Comparison of ENCODE assay signal across 12 mouse cellular contexts in the genomic region with DNA sequence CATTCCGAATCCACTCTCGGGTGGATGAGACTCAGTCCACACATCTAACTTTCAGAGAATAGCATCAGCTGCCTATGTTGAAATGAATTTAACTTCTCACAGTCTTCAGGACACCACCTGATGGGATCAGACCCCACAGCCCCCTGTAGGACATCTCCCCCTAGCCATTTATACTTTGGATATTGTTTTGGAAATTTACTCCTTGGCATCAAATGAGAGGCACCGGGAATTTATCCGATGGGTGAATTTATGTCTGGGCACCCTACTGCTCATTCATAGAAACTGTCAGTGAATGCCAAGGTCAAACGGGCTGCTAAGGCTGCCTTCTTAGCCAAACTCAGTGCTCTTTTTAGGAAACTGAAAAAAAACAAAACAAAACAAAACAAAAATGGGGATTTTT. TPM values are rescaled to one million over a fixed set of nuclear protein-coding genes. Genes with fewer than 3 reads are reported as not detected.
"Had no signal": no experiment of that assay in that cellular context is flagged by ENCODE, and none has a peak within 500 bp of the region (broad histone marks: within the 10 kb centered on the region; RNA-seq: fewer than 3 reads in every experiment).

No protein-coding gene starts in this region.

- H3K27me3 ChIP-seq: limb, embryonic 13.5 days; midbrain, embryonic 15.5 days; neural tube, embryonic 13.5 days had no signal

- DNase-seq: lung, adult 18-20 months; spleen, adult 18-20 months; thymus, adult 2 months; thymus, postnatal 36 days had no signal

- H3K4me3 ChIP-seq: limb, embryonic 13.5 days; midbrain, embryonic 15.5 days; neural tube, embryonic 13.5 days had no signal

- H3K27ac ChIP-seq: kidney, postnatal 0 days; limb, embryonic 13.5 days; liver, embryonic 14.5 days; midbrain, embryonic 15.5 days; neural tube, embryonic 13.5 days had no signal

- H3K4me1 ChIP-seq: limb, embryonic 13.5 days; midbrain, embryonic 15.5 days; neural tube, embryonic 13.5 days had no signal

- H3K36me3 ChIP-seq: limb, embryonic 13.5 days had no signal

- H3K9ac ChIP-seq: limb, embryonic 13.5 days; liver, embryonic 14.5 days; midbrain, embryonic 15.5 days; neural tube, embryonic 13.5 days had no signal

- H3K4me2 ChIP-seq: limb, embryonic 13.5 days; midbrain, embryonic 15.5 days; neural tube, embryonic 13.5 days had no signal

- H3K9me3 ChIP-seq: limb, embryonic 13.5 days; midbrain, embryonic 15.5 days; neural tube, embryonic 13.5 days had no signal

RNA-seq across cellular contexts. Expression of a gene that starts 27.0 kb away (rescaled TPM):
- total RNA-seq: liver, adult 2 months; megakaryocyte-erythroid progenitor cell, adult 5-6 weeks had no signal
- polyA plus RNA-seq: liver, adult 2 months; lung, embryonic 16.5 days had no signal

RNA-seq across cellular contexts. Expression of a gene that starts 45.7 kb away (rescaled TPM):
- total RNA-seq: megakaryocyte-erythroid progenitor cell, adult 5-6 weeks had no signal
- polyA plus RNA-seq: liver, adult 2 months had no signal
